Mouse (Mus musculus) C2C12 (cell line): ENCODE measurements around the gene Platr17. TPM values are rescaled to one million over a fixed set of nuclear protein-coding genes. Genes with fewer than 3 reads are reported as not detected.
A peak's percentile ranks its signal among the peaks of the same experiment; 100 is the strongest.

Source experiments
- H3K27me3 ChIP-seq: one replicate; pipeline ENCODE4 v1.6.1; 2011; ENCODE audit not compliant: control insufficient read depth, insufficient read depth, insufficient read length
- H3K36me3 ChIP-seq: one replicate; pipeline ENCODE4 v1.6.1; 2011; ENCODE audit not compliant: control insufficient read depth, insufficient read depth
- H3K4me3 ChIP-seq: one replicate; pipeline ENCODE4 v1.5.1; 2011; ENCODE audit warnings: mild to moderate bottlenecking, control low read depth; ENCODE audit not compliant: poor library complexity, insufficient read depth, severe bottlenecking
- H3K79me2 ChIP-seq: one replicate; pipeline ENCODE4 v1.6.1; 2011; ENCODE audit not compliant: control insufficient read depth, insufficient read depth
- H3K79me3 ChIP-seq: one replicate; pipeline ENCODE4 v1.6.1; 2011; ENCODE audit warnings: low read depth, control low read depth
- H3ac ChIP-seq: one replicate; pipeline ENCODE3; 2011; ENCODE audit warnings: low read depth; ENCODE audit not compliant: control insufficient read depth, insufficient read length
- CEBPB ChIP-seq: IDR thresholded peaks from one replicate; pipeline ENCODE4 v1.6.1; 2011; ENCODE audit warnings: low read depth, mild to moderate bottlenecking, control low read depth, moderate library complexity
- CTCF ChIP-seq: IDR thresholded peaks from one replicate; pipeline ENCODE4 v1.5.1; 2011; ENCODE audit not compliant: control insufficient read depth, insufficient read depth, insufficient read length
- FOSL1 ChIP-seq: IDR thresholded peaks from one replicate; pipeline ENCODE4 v1.8.0; 2011; ENCODE audit warnings: mild to moderate bottlenecking, low read length; ENCODE audit not compliant: poor library complexity, insufficient read depth, severe bottlenecking
- MAX ChIP-seq: IDR thresholded peaks from one replicate; pipeline ENCODE4 v1.6.1; 2011; ENCODE audit warnings: mild to moderate bottlenecking, control low read depth
- MYOD1 ChIP-seq: IDR thresholded peaks from one replicate; pipeline ENCODE4 v1.6.1; 2011; ENCODE audit warnings: low read depth; ENCODE audit not compliant: control insufficient read depth, insufficient read length
- MYOG ChIP-seq: IDR thresholded peaks from one replicate; pipeline ENCODE4 v1.6.1; 2011; ENCODE audit not compliant: control insufficient read depth, insufficient read length; ENCODE audit errors: extremely low read depth
- USF1 ChIP-seq: IDR thresholded peaks from one replicate; pipeline ENCODE4 v1.6.1; 2011; ENCODE audit warnings: low read depth, mild to moderate bottlenecking, control low read depth, moderate library complexity
- polyA plus RNA-seq: library from polyadenylated mRNA; unstranded; fragments of >200 nt; fragmentation: generic; extraction: Trizol; gene quantifications from one replicate; pipeline ENCODE4 v1.2.1, GENCODE M21; 2012; ENCODE audit warnings: missing spikeins

The Platr17 gene
- polyA plus RNA-seq, 1 experiment: not detected

DNA sequence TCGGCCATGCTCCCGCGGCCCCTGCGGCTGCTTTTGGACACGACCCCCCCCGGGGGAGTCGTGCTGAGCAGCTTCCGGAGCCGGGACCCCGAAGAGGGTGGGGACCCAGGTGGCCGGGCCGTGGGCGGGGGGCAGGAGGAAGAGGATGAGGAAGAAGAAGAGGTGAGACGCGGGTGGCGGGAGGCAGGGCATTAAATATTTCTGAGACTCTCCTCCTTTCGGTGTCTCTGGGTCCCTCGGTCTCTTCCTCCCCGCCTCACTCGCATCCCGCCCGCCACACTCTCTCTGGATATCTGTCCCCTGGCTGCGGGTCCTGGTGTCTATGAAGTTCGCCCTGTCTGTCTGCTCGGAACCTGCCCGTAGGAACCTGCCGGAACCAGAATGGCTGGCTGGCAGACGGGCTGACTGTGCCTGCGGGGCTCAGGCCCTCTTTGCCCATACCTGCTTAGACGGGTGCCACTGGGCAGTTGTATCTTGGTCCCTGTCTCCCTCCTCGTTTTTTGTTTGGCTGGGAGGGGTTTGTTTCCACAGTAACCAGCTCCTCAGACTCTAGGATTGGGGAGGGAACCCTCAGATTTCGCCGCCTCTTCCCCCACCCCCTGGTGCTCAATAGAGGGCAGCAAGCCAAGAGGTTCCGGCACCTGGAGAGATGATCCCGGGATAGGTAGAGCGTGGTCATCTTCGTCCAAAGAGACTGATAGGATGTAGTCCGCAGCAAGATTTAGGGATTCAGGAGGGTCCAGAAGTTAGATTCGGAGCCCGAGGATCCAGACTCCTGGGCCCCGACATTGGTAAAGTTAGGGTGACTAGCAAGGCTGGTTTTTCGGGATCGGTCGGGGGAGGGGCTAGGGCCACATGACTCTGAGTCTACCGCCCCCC, 25.6 kb downstream of the Platr17 start:
- no peak for TF ChIP-seq MYOD1
- no peak for TF ChIP-seq CEBPB
- TF ChIP-seq MYOG: no peak
- no peak for TF ChIP-seq USF1
- TF ChIP-seq CTCF: no peak
- no peak for TF ChIP-seq FOSL1
- TF ChIP-seq MAX: no peak
- peak overlapping the region; percentile 76 for H3ac ChIP-seq
- H3K36me3 ChIP-seq: peaks cover 10% of the 10 kb centered on the region
- peak overlapping the region; percentile 75 for H3K4me3 ChIP-seq
- peaks cover 33% of the 10 kb centered on the region for H3K79me2 ChIP-seq
- no peaks in the 10 kb centered on the region for H3K27me3 ChIP-seq
- H3K79me3 ChIP-seq: peaks cover 4% of the 10 kb centered on the region

DNA sequence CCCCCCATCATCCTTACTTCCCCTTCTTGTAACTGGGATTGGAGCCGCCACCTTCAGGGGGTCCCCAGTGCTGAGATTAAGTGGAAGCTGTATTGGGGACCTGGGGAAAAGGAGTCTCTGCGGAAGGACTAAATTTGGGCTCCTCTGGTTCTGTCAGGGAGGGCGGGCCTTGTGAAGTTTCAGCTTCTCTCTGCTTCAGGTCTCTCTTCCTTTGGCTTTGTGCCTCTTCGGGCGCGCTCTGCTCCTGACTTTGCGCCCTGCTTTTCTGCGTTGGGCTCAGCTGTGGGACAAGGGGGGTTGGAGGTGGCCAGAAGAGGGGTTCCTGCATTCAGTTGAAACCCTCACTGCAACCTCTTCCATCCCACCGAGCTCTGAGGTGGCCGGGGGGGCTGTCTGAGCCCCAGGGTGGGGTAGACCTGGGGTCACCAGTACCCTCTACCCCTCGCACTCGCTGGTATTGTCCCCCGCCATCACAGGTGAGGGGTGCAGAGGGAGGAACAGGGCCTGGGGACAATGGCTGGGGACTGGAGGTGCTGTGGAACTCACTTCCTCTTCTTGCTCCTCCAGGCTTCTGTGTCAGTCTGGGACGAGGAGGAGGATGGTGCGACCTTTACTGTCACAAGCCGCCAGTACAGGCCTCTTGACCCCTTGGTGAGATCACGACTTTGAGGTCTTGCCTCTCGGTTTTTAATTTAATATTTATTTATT, 26.4 kb downstream of the Platr17 start:
- H3K79me3 ChIP-seq: peaks cover 4% of the 10 kb centered on the region
- no peak overlapping the region for H3ac ChIP-seq
- no peaks in the 10 kb centered on the region for H3K27me3 ChIP-seq
- H3K79me2 ChIP-seq: peaks cover 33% of the 10 kb centered on the region
- peak overlapping the region; percentile 6 for H3K4me3 ChIP-seq
- TF ChIP-seq USF1: no peak
- TF ChIP-seq MAX: no peak
- no peak for TF ChIP-seq MYOD1
- TF ChIP-seq CTCF: no peak
- no peak for TF ChIP-seq CEBPB
- peaks cover 7% of the 10 kb centered on the region for H3K36me3 ChIP-seq

DNA sequence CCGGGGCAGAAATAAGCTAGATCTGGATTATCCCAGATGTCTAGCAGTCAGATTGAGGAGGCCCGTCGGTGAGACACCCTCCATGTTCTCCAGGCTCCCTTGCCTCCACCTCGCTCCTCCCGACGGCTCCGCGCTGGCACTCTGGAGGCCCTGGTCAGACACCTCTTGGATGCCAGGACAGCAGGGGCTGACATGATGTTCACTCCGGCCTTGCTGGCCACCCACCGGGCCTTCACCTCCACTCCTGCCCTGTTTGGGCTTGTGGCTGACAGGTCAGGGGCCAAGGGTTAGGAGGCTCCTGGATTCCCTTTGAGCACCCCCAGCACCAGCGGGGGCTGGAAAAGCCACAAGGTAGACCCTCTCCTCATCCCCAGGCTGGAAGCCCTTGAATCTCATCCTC, 27.0 kb downstream of the Platr17 start:
- Histone ChIP-seq H3K4me3 (no peak overlapping the region), H3K79me3 (peaks cover 4% of the 10 kb centered on the region), H3K79me2 (peaks cover 33% of the 10 kb centered on the region), H3ac (no peak overlapping the region), H3K36me3 (peaks cover 7% of the 10 kb centered on the region), H3K27me3 (no peaks in the 10 kb centered on the region)
- TF ChIP-seq MYOG: no peak
- TF ChIP-seq CEBPB: no peak

DNA sequence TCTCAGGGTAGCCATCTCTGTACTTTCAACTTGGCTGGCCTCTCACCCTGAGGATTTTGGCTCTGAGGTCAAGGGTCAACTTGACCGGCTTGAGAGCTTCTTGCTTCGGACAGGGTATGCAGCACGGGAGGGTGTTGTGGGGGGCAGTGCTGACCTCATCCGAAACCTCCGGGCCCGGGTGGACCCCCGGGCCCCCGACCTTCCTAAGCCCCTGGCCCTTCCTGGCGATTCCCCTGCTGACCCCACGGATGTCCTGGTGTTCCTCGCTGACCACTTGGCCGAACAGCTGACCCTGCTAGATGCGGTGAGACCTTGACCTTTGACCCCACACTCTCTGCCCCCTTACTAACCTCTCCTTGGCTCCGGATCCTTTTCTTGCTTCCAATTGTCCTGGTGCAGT, 27.5 kb downstream of the Platr17 start:
- no peak overlapping the region for H3K4me3 ChIP-seq
- peaks cover 4% of the 10 kb centered on the region for H3K79me3 ChIP-seq
- TF ChIP-seq MAX: no peak
- no peak for TF ChIP-seq CTCF
- no peak for TF ChIP-seq MYOD1
- no peak for TF ChIP-seq MYOG
- H3K79me2 ChIP-seq: peaks cover 33% of the 10 kb centered on the region
- H3K36me3 ChIP-seq: peaks cover 2% of the 10 kb centered on the region
- H3ac ChIP-seq: no peak overlapping the region
- no peaks in the 10 kb centered on the region for H3K27me3 ChIP-seq

DNA sequence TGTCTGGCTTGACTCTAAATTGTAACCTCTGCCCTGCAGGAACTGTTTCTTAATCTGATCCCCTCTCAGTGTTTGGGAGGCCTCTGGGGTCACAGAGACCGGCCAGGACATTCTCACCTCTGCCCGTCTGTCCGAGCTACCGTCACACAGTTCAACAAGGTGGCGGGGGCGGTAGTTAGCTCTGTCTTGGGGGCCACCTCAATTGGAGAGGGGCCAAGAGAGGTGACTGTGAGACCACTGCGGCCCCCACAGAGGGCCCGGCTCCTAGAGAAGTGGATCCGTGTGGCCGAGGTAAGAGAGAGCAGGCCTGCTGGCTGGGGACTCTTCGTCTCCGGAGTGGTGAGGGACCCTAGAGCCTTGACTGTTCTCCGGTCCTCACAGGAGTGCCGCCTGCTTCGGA, 28.0 kb downstream of the Platr17 start:
- Histone ChIP-seq H3ac (no peak overlapping the region), H3K36me3 (no peaks in the 10 kb centered on the region), H3K27me3 (no peaks in the 10 kb centered on the region), H3K4me3 (no peak overlapping the region), H3K79me2 (peaks cover 32% of the 10 kb centered on the region), H3K79me3 (peaks cover 4% of the 10 kb centered on the region)
- TF ChIP-seq FOSL1: no peak
- no peak for TF ChIP-seq MYOG
- no peak for TF ChIP-seq MYOD1
- no peak for TF ChIP-seq USF1
- no peak for TF ChIP-seq CEBPB
- TF ChIP-seq CTCF: no peak
- TF ChIP-seq MAX: no peak

DNA sequence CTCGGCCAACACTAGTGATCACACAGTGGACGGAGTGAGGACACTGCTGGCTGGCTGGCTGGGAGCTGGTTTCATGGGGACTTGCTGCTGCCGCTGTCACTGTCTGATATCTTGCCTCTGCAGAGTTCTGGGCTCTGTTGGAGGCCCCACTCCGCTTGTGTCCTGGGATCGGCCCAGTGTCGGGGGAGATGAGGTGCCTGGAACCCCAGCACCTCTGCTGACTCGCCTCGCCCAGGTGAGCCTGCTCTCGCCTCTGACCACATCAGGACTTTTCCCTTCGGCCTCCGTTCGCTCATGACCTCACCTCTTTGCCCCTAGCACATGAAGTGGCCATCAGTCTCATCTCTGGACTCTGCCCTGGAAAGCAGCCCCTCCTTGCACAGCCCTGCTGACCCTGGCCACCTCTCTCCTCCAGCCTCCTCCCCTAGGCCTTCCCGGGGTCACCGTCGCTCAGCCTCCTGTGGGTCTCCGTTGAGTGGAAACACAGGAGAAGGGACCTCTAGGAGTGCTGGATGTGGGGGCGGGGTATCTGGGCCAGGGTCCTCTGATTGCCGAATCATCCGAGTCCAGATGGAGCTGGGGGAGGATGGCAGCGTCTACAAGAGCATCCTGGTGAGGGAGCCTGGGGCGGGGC, 30.6 kb downstream of the Platr17 start:
- H3K27me3 ChIP-seq: no peaks in the 10 kb centered on the region
- H3K79me2 ChIP-seq: peaks cover 36% of the 10 kb centered on the region
- peaks cover 9% of the 10 kb centered on the region for H3K79me3 ChIP-seq
- no peaks in the 10 kb centered on the region for H3K36me3 ChIP-seq
- TF ChIP-seq MYOG (no peak), CTCF (no peak), FOSL1 (no peak), MYOD1 (no peak), USF1 (no peak), CEBPB (no peak), MAX (no peak)
- H3ac ChIP-seq: no peak overlapping the region
- H3K4me3 ChIP-seq: no peak overlapping the region
